Mouse (Mus musculus) left cerebral cortex, postnatal 4 days (tissue): ENCODE data around the gene Oas2. TPM values are rescaled to one million over a fixed set of nuclear protein-coding genes. Genes with fewer than 3 reads are reported as not detected.
A peak's percentile ranks its signal among the peaks of the same experiment; 100 is the strongest.

ENCODE experiments used
- DNase-seq: peaks from one replicate; pipeline ENCODE4 v3.0.0-alpha.2; 2022
- intact Hi-C: fragments of 180-260 bp; cut with DNase I; formaldehyde crosslinking; loops from one replicate; pipeline ENCODE4 v1.15.1; 2025
- total RNA-seq, 2 experiments: library from RNA; stranded (reverse); gene quantifications; 2 replicates each; pipeline ENCODE4 v1.2.3; 2021

Oas2 gene
- total RNA-seq, 2 experiments from 2014 or later = not detected

GRCm38 (mm10) chr5:120700996-120701790 is 48.5 kb downstream of the Oas2 start:
- intact Hi-C loops = no loop called here

GRCm38 (mm10) chr5:120698801-120699391 is 50.8 kb downstream of the Oas2 start:
- peak; percentile 85 for DNase-seq
- intact Hi-C loops = no loop called here

More at GRCm38 (mm10) chr5:120700996-120701790, 48.5 kb downstream of the Oas2 start:
- peak; percentile 77 for DNase-seq

GRCm38 (mm10) chr5:120698181-120698580 is 51.5 kb downstream of the Oas2 start:
- intact Hi-C loops = no loop called here
- no peak for DNase-seq

GRCm38 (mm10) chr5:120696865-120697264 is 52.8 kb downstream of the Oas2 start:
- intact Hi-C loops = no loop called here
- no peak for DNase-seq

- no peak for DNase-seq
- intact Hi-C loops = no loop called here
Observed at GRCm38 (mm10) chr5:120696057-120696743, 53.5 kb downstream of the Oas2 start.

GRCm38 (mm10) chr5:120694695-120695074 is 55.0 kb downstream of the Oas2 start:
- intact Hi-C loops = no loop called here
- DNase-seq = no peak

GRCm38 (mm10) chr5:120693931-120694694 is 55.5 kb downstream of the Oas2 start:
- intact Hi-C loops = no loop called here
- DNase-seq = no peak

- intact Hi-C loops = no loop called here
Observed at GRCm38 (mm10) chr5:120692034-120692433, 57.6 kb downstream of the Oas2 start.

GRCm38 (mm10) chr5:120690417-120690816 is 59.2 kb downstream of the Oas2 start:
- intact Hi-C loops = no loop called here
- no peak for DNase-seq

More at GRCm38 (mm10) chr5:120692034-120692433, 57.6 kb downstream of the Oas2 start:
- no peak for DNase-seq

GRCm38 (mm10) chr5:120688434-120688833 is 61.2 kb downstream of the Oas2 start:
- no peak for DNase-seq
- intact Hi-C loops = no loop called here

GRCm38 (mm10) chr5:120687897-120688296 is 61.8 kb downstream of the Oas2 start:
- DNase-seq = no peak
- intact Hi-C loops = no loop called here

- no peak for DNase-seq
- intact Hi-C loops = no loop called here
Observed at GRCm38 (mm10) chr5:120687484-120687851, 62.2 kb downstream of the Oas2 start.

GRCm38 (mm10) chr5:120686749-120687483 is 62.7 kb downstream of the Oas2 start:
- intact Hi-C loops = no loop called here
- DNase-seq = no peak

GRCm38 (mm10) chr5:120685678-120686077 is 64.0 kb downstream of the Oas2 start:
- intact Hi-C loops = no loop called here
- no peak for DNase-seq

- intact Hi-C loops = no loop called here
- no peak for DNase-seq
Observed at GRCm38 (mm10) chr5:120682982-120683771, 66.5 kb downstream of the Oas2 start.

GRCm38 (mm10) chr5:120680918-120681317 is 68.7 kb downstream of the Oas2 start:
- peak; percentile 73 for DNase-seq
- intact Hi-C loops = no loop called here
